Mouse (Mus musculus) spleen, postnatal 4 days (tissue): Measurements from ENCODE around the gene 4933415F23Rik.
"Not testable (repeated sequence)": the region's sequence is repeated elsewhere in the genome, so short reads cannot be mapped to it uniquely, and the experiment has no call there.

ENCODE experiments used
- DNase-seq, 2 experiments: peaks; one replicate each; pipeline ENCODE4 v3.0.0; 2022; ENCODE audit warnings: low spot score in 2 of 2

4933415F23Rik gene

GRCm38 (mm10) chr1:23102021-23102420, at the start of gene 4933415F23Rik:
TSS of gene 4933415F23Rik (minus strand) at chr1:23102253.
- DNase-seq: no peak

- DNase-seq: no peak
Observed at GRCm38 (mm10) chr1:23151722-23152121, 49.7 kb upstream of the 4933415F23Rik start.

- no peak for DNase-seq
Observed at GRCm38 (mm10) chr1:23146198-23146873, 44.3 kb upstream of the 4933415F23Rik start.

- no peak for DNase-seq
Observed at GRCm38 (mm10) chr1:23141121-23141811, 39.2 kb upstream of the 4933415F23Rik start.

- not testable (repeated sequence) for DNase-seq
Observed at GRCm38 (mm10) chr1:23140530-23140929, 38.5 kb upstream of the 4933415F23Rik start.

- no peak for DNase-seq
Observed at GRCm38 (mm10) chr1:23120901-23121300, 18.8 kb upstream of the 4933415F23Rik start.

- no peak for DNase-seq
Observed at GRCm38 (mm10) chr1:23119406-23119805, 17.4 kb upstream of the 4933415F23Rik start.

- DNase-seq: no peak
Observed at GRCm38 (mm10) chr1:23117423-23117822, 15.4 kb upstream of the 4933415F23Rik start.

- DNase-seq: no peak
Observed at GRCm38 (mm10) chr1:23109191-23109590, 7.1 kb upstream of the 4933415F23Rik start.

- no peak for DNase-seq
Observed at GRCm38 (mm10) chr1:23102881-23103280, 828 bp upstream of the 4933415F23Rik start.

GRCm38 (mm10) chr1:23099791-23100190, 2.3 kb downstream of the 4933415F23Rik start:
- DNase-seq: no peak

GRCm38 (mm10) chr1:23098451-23098850, 3.6 kb downstream of the 4933415F23Rik start:
- DNase-seq: no peak

GRCm38 (mm10) chr1:23097996-23098395, 4.1 kb downstream of the 4933415F23Rik start:
- no peak for DNase-seq

- DNase-seq: no peak
Observed at GRCm38 (mm10) chr1:23067715-23068114, 34.3 kb downstream of the 4933415F23Rik start.

- DNase-seq: no peak
Observed at GRCm38 (mm10) chr1:23064717-23065475, 37.2 kb downstream of the 4933415F23Rik start.

- no peak for DNase-seq
Observed at GRCm38 (mm10) chr1:23063946-23064345, 38.1 kb downstream of the 4933415F23Rik start.

- DNase-seq: no peak
Observed at GRCm38 (mm10) chr1:23061614-23062373, 40.3 kb downstream of the 4933415F23Rik start.

GRCm38 (mm10) chr1:23060056-23060455, 42.0 kb downstream of the 4933415F23Rik start:
- no peak for DNase-seq
